Mouse (Mus musculus): ENCODE measurements around the gene Tmigd1. TPM values are rescaled to one million over a fixed set of nuclear protein-coding genes. Genes with fewer than 3 reads are reported as not detected.

The Tmigd1 gene
- polyA plus RNA-seq, 1 experiment from 2014 or later, result 0.15 TPM

DNA sequence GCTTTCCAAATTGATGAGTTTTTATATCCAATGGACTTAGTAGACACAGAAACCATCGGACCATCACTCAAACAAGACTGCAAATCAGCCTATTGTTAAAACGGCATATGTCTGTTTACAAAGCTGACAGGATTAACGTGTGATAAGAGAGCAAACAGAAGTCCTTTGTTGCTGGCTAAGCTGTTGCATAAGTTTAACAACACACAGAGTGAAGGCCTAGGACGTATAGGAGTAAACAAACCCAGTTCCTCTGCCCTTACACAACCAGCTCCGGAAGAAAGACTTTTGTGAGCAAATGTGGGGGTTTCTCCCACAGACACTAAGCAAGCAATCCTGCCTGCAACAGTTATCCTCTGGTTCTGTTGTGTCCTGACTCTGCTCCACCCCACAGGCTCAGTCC lies 17.5 kb upstream of the Tmigd1 start:
- Histone ChIP-seq H3K4me3 (no peak overlapping the region), H3K27me3 (replicated peaks) (no peaks in the 10 kb centered on the region), H3K9me3 (no peaks in the 10 kb centered on the region), H3K27ac (replicated peaks) (no peak overlapping the region), H3K4me2 (no peak overlapping the region), H3K9ac (no peak overlapping the region), H3K4me1 (peaks cover 3% of the 10 kb centered on the region), H3K36me3 (no peaks in the 10 kb centered on the region)
- ATAC-seq (ENCODE audit: extremely low read depth, insufficient number of reproducible peaks, low FRiP score, low TSS enrichment), result no peak
- WGBS, result 41% methylated on average over 5 of the region's 5 CpGs

DNA sequence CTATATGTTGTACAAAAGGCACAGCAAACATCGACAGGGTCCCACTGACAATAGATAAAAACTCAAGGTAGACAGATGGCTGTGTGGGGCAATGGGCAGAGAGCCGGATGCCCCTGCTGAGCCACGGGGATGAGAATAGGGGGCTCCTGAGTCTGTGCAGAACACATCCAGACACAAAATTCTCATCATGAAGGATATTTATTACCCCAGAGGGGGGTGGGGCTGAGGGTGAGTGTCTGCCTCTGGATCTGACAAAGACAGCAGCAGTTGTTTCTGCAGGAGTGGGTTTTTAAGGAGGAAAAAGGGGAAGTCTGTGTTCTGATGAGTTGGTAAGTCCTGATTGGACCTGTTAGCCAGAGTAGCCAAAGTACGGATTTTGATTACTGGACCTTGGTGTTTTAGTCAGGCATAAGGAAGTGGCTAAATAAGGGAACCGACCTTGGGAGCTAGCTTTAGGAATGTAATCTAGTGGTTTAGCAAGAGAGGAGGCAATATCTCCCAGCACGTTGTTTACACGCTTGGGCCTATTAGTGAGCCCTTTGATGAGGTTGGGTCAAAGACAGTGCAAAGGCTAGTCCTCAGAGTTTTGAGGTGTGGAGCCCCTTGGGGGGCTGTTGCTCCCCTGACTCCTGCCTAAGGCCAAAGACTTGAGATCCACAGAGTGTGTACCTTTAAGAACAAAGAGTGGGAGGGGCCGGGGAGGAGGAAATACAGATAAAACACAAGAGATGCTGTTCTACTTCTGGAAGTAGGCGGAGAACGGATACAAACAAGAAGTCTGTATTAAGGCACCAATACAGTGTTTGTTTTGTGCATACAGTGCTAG lies 12.4 kb upstream of the Tmigd1 start:
- Histone ChIP-seq H3K4me3 (no peak overlapping the region), H3K27ac (replicated peaks) (peak overlapping the region; percentile 51), H3K9ac (no peak overlapping the region), H3K9me3 (no peaks in the 10 kb centered on the region), H3K27me3 (replicated peaks) (no peaks in the 10 kb centered on the region), H3K4me1 (peaks cover 25% of the 10 kb centered on the region), H3K4me2 (peak overlapping the region; percentile 30), H3K36me3 (no peaks in the 10 kb centered on the region)
- no peak for ATAC-seq (ENCODE audit: extremely low read depth, insufficient number of reproducible peaks, low FRiP score, low TSS enrichment)
- 34% methylated on average over 10 of the region's 10 CpGs for WGBS

DNA sequence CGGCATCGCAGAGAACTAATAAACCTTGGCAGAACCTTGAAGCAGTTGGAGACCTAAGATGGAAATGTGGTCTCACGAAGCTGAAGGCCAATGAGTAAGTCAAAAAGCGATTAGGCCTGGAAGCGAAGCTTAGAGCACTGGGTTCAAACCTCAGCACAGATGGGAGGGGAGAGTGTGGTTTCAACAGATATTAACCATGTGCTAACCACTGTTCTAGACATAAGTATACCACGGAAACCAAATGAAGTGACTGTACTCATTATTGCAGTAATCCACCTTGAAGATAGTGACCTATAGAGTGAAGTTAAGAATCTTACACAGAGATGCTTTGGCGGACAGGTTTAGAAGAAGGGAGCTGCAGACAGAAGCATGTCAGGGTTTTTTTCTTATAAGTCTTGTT lies 10.8 kb upstream of the Tmigd1 start:
- peaks cover 26% of the 10 kb centered on the region for H3K4me1 ChIP-seq
- H3K36me3 ChIP-seq, result no peaks in the 10 kb centered on the region
- ATAC-seq (ENCODE audit: extremely low read depth, insufficient number of reproducible peaks, low FRiP score, low TSS enrichment), result no peak
- H3K4me3 ChIP-seq, result no peak overlapping the region
- WGBS, result 82% methylated on average over 7 of the region's 7 CpGs
- no peak overlapping the region for H3K4me2 ChIP-seq
- H3K27ac ChIP-seq (replicated peaks), result no peak overlapping the region
- no peaks in the 10 kb centered on the region for H3K27me3 ChIP-seq (replicated peaks)
- no peak overlapping the region for H3K9ac ChIP-seq
- H3K9me3 ChIP-seq, result no peaks in the 10 kb centered on the region

DNA sequence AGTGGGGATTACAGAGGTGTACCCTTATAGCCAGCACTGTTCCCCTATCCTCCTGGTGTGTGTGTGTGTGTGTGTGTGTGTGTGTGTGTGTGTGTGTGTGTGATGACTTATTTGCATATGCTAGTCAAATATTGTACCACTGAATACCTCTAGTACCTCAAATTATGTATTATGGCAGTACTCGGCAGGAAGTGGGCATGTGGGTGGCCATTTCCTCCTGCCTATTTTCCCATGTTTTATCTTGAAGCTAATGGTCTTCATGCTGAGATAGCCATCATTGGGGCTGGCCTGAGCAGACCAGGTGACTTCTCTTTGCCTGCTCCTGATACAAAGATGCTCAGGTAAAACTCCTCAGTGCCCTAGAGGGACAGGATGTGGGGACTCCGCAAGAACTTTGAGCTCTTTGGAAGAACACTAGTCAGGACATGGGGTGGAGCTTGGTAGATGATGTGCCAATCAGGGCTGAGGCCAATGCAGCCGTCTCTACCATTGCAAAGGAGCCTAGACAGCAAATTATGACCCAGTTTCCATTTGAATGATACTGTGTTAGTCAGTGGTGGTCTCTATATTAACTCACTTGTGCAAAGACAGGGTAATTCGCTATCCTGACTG lies 10.1 kb upstream of the Tmigd1 start:
- no peak overlapping the region for H3K4me3 ChIP-seq
- H3K9ac ChIP-seq, result no peak overlapping the region
- no peaks in the 10 kb centered on the region for H3K27me3 ChIP-seq (replicated peaks)
- no peaks in the 10 kb centered on the region for H3K36me3 ChIP-seq
- no peak for ATAC-seq (ENCODE audit: extremely low read depth, insufficient number of reproducible peaks, low FRiP score, low TSS enrichment)
- 78% methylated on average over 4 of the region's 4 CpGs for WGBS
- no peak overlapping the region for H3K27ac ChIP-seq (replicated peaks)
- no peaks in the 10 kb centered on the region for H3K9me3 ChIP-seq
- H3K4me2 ChIP-seq, result no peak overlapping the region
- peaks cover 33% of the 10 kb centered on the region for H3K4me1 ChIP-seq

DNA sequence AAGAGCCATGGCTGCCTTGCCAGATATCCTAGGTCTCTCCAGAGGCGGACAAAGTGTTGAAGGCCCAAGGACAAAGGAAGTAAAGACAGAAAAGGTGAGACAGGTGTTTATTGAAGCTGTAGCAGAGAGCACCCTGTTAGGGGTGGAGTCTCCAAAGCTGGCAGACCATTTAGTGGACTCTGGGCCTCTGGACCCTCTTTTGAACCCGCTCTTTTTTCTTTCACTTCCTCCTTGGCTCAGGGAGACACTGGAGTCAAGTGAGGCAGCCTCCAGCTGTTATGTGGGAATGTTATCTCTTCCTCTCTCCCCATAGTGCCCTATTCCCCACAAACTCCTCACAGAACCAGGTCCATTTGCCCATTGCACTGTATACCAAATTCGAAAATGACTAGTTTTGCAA lies 9.0 kb upstream of the Tmigd1 start:
- no peak overlapping the region for H3K4me2 ChIP-seq
- no peaks in the 10 kb centered on the region for H3K27me3 ChIP-seq (replicated peaks)
- ATAC-seq (ENCODE audit: extremely low read depth, insufficient number of reproducible peaks, low FRiP score, low TSS enrichment), result no peak
- H3K36me3 ChIP-seq, result no peaks in the 10 kb centered on the region
- no peak overlapping the region for H3K9ac ChIP-seq
- no peaks in the 10 kb centered on the region for H3K9me3 ChIP-seq
- H3K4me1 ChIP-seq, result peaks cover 36% of the 10 kb centered on the region
- WGBS, result 62% methylated on average over 3 of the region's 3 CpGs
- H3K4me3 ChIP-seq, result no peak overlapping the region
- H3K27ac ChIP-seq (replicated peaks), result peak overlapping the region; percentile 79

DNA sequence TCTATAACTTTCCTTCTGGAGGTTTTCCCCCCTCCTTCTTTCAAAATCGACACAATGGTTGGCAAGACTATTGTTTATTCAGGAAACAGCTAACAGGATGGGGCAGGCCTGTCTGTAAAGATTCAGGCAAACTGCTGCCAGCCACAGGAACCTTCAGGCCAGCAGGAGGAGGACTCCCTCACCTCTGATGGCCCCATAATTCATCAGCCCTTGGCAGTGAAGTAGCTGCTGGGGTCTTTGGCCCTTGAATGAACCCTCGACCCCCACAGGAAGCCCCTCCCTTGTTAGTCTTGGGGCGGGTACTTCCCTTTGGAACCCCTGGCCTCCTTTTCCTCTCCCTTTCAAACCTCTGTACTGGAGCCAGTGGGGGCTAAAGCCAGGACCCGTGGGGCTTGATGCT lies 8.4 kb upstream of the Tmigd1 start:
- WGBS, result 28% methylated on average over 4 of the region's 4 CpGs
- H3K9me3 ChIP-seq, result no peaks in the 10 kb centered on the region
- H3K4me3 ChIP-seq, result no peak overlapping the region
- no peak overlapping the region; the same call in 1 of the 2 replicates for H3K9ac ChIP-seq
- H3K4me2 ChIP-seq, result peak overlapping the region; percentile 12; the same call in 1 of the 2 replicates
- H3K4me1 ChIP-seq, result peaks cover 36% of the 10 kb centered on the region
- peak overlapping the region; percentile 79 for H3K27ac ChIP-seq (replicated peaks)
- 0 out of 2 replicates have a peak, but pooled peaks have one; percentile 52 for ATAC-seq (ENCODE audit: extremely low read depth, insufficient number of reproducible peaks, low FRiP score, low TSS enrichment)
- no peaks in the 10 kb centered on the region for H3K27me3 ChIP-seq (replicated peaks)
- no peaks in the 10 kb centered on the region for H3K36me3 ChIP-seq

DNA sequence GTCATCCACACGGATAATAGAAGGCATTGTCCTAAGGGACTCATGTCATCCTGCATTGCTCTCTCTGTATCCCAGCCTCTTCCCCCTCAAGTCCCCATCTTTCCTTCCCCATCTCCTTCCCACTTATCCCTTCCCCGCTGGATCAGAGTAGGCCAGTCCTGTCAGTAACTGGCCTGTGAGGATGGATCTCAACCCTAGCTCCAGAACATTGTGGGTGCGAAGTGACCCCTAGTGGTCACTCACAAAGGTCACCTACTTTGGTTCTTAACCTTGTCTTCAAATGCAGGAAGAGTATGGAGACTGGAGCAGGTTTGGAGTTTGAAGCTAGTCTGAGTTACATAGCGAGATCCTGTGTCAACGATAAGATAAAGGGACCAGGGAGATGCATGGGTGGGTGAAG lies 7.7 kb upstream of the Tmigd1 start:
- ATAC-seq (ENCODE audit: extremely low read depth, insufficient number of reproducible peaks, low FRiP score, low TSS enrichment), result 0 out of 2 replicates have a peak, but pooled peaks have one; percentile 27
- H3K4me3 ChIP-seq, result no peak overlapping the region
- no peak overlapping the region for H3K9ac ChIP-seq
- no peaks in the 10 kb centered on the region for H3K9me3 ChIP-seq
- 17% methylated on average over 5 of the region's 5 CpGs for WGBS
- peaks cover 35% of the 10 kb centered on the region for H3K4me1 ChIP-seq
- H3K36me3 ChIP-seq, result no peaks in the 10 kb centered on the region
- no peaks in the 10 kb centered on the region for H3K27me3 ChIP-seq (replicated peaks)
- H3K27ac ChIP-seq (replicated peaks), result peak overlapping the region; percentile 79
- 0 out of 2 replicates have a peak overlapping the region, but pooled peaks have one; percentile 12 for H3K4me2 ChIP-seq

DNA sequence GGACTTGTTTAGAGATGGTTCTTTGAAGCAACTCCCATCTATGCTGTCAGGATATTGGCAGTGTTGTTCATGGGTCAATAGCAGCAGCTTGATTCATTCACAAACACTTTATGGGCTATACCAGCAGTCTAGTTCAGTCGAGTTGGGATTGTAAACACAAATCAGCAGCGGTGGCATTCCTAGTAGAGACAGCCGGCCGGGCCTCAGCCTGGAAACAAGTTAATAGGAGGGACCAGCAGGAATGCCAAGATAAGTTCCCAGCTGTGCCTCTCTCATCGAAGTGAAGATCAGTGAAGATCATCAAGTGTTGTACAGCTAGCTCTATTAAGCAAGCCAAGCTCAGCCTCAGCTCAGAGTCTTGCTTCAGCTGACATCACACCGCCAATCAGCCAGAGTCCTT lies 5.6 kb upstream of the Tmigd1 start:
- Histone ChIP-seq H3K4me1 (peaks cover 28% of the 10 kb centered on the region), H3K27me3 (replicated peaks) (no peaks in the 10 kb centered on the region), H3K27ac (replicated peaks) (0 out of 2 replicates have a peak overlapping the region, but pooled peaks have one; percentile 12), H3K9me3 (no peaks in the 10 kb centered on the region), H3K36me3 (no peaks in the 10 kb centered on the region), H3K9ac (0 out of 2 replicates have a peak overlapping the region, but pooled peaks have one; percentile 10), H3K4me2 (no peak overlapping the region), H3K4me3 (no peak overlapping the region)
- 36% methylated on average over 6 of the region's 6 CpGs for whole genome bisulfite sequencing
- ATAC-seq (ENCODE audit: extremely low read depth, insufficient number of reproducible peaks, low FRiP score, low TSS enrichment), result no peak

DNA sequence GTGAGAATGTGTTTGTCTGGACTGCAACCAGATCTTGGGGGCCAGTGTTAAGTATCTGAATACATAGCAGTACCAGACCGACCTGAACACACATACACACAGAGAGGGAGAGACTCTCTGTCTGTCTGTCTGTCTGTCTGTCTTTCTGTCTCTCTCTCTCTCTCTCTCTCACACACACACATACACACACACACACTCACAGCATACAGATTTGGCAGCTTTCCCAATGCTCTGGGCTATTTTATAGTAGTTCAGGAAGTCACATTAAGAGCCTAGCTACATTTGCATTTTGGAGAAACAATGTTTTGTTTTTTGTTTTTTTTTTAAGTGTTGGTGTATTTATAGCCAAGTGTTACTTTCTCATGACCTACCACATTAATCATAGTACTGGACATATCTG lies 4.8 kb upstream of the Tmigd1 start:
- no peak for ATAC-seq (ENCODE audit: extremely low read depth, insufficient number of reproducible peaks, low FRiP score, low TSS enrichment)
- Histone ChIP-seq H3K4me1 (peaks cover 28% of the 10 kb centered on the region), H3K27ac (replicated peaks) (no peak overlapping the region), H3K9ac (no peak overlapping the region), H3K27me3 (replicated peaks) (no peaks in the 10 kb centered on the region), H3K4me2 (no peak overlapping the region), H3K9me3 (no peaks in the 10 kb centered on the region), H3K36me3 (no peaks in the 10 kb centered on the region), H3K4me3 (no peak overlapping the region)
- WGBS, result 47% methylated on average over 1 of the region's 1 CpGs

DNA sequence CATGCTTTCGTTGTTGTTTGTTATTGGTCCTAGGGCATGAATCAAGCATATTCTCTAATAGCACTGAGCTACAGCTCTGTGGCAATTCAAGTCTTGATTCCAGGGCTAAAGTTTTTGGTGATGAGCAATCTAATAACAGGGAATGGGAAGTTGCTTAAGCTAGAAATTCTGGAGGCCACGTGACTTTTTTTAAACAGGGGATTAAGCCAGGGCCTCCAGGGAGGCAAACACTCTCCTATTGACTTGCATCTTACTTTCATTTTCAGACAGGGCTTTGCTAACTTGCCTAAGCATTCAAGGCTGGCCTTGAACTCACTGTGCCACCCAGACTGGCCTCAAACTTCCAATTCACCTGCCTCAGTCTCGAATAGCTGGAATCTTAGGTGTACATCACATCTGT lies 4.1 kb upstream of the Tmigd1 start:
- WGBS, result 55% methylated on average over 3 of the region's 3 CpGs

DNA sequence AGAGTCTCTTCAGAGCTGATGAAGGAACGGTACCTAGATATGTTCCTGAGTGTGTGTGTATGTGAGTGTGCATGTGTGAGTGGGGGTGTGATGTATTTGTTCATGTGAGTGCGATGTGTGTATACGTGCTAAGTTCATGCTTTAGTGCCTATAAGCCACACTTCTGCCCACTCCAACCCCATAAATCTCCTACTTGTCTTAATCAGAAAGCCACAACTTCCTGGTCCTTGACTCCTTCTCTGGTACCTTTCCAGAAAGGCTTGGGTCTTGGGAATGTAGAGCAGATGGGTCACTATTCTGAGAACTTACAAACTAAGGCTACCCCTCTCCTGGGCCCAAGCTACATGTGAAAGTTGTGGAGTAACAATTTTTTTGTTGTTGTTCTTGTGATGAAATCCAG lies 3.2 kb upstream of the Tmigd1 start:
- no peak overlapping the region for H3K27ac ChIP-seq (replicated peaks)
- WGBS, result 86% methylated on average over 3 of the region's 3 CpGs
- no peaks in the 10 kb centered on the region for H3K36me3 ChIP-seq
- H3K4me1 ChIP-seq, result peaks cover 18% of the 10 kb centered on the region
- ATAC-seq (ENCODE audit: extremely low read depth, insufficient number of reproducible peaks, low FRiP score, low TSS enrichment), result no peak
- H3K4me3 ChIP-seq, result no peak overlapping the region
- H3K4me2 ChIP-seq, result no peak overlapping the region
- H3K9ac ChIP-seq, result no peak overlapping the region
- H3K27me3 ChIP-seq (replicated peaks), result no peaks in the 10 kb centered on the region
- no peaks in the 10 kb centered on the region for H3K9me3 ChIP-seq

More for the DNA sequence above, 4.1 kb upstream of the Tmigd1 start:
- no peak overlapping the region for H3K9ac ChIP-seq
- H3K27me3 ChIP-seq (replicated peaks), result no peaks in the 10 kb centered on the region
- H3K27ac ChIP-seq (replicated peaks), result no peak overlapping the region
- H3K9me3 ChIP-seq, result no peaks in the 10 kb centered on the region
- no peak overlapping the region for H3K4me2 ChIP-seq
- H3K4me1 ChIP-seq, result peaks cover 25% of the 10 kb centered on the region
- no peaks in the 10 kb centered on the region for H3K36me3 ChIP-seq
- no peak for ATAC-seq (ENCODE audit: extremely low read depth, insufficient number of reproducible peaks, low FRiP score, low TSS enrichment)
- H3K4me3 ChIP-seq, result no peak overlapping the region

Data from heart, embryonic 13.5 days (tissue).